Mouse (Mus musculus): Measurements from ENCODE around the gene Depdc5.
A peak's percentile ranks its signal among the peaks of the same experiment; 100 is the strongest.
"Not testable (repeated sequence)": the region's sequence is repeated elsewhere in the genome, so short reads cannot be mapped to it uniquely, and the experiment has no call there.

Depdc5 gene

GRCm38 (mm10) chr5:32914071-32914470, 50.6 kb downstream of the Depdc5 start:
- DNase-seq, result no peak

- not testable (repeated sequence) for DNase-seq
Measured at GRCm38 (mm10) chr5:32919281-32919680, 55.8 kb downstream of the Depdc5 start.

DNA sequence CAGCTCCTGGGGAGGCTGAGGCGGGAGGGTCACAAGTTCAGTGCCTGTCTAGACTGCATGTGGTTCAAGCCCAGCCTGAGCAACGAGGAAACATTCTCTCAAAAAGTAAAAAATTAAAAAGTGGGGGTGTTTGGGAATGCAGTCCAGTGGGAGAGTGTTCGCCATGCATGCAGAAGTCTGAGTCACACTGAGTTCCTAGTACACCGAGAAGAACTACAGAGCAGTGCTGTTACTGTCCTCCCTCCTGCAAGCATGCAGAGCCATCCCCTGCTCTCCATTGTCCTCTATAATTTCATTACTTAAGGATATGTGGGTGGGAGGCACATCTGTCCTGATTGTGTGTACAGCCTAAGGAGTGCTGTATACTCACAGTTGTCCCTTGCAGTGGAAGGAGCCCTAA, 59.4 kb downstream of the Depdc5 start:
- no peak for DNase-seq

DNA sequence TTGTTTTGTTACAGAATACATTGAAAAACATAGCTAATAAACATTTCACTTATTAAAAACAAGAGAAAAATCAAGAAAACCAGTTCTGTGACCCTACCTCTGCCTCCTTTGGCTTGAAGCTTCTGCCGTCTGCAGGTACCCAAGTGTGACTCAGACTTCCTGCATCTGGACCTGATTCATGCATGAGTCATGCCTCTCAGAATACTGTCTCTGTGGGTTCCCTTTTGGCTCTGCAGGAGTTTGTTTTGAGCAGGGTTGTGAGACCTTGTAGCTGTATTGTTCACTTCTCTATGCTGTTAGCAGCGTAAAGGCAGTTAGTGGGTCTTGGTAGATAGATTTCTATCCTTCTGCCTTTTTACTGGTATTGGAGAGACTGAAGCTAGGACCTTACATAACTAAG, 67.3 kb downstream of the Depdc5 start:
- no peak for DNase-seq

DNA sequence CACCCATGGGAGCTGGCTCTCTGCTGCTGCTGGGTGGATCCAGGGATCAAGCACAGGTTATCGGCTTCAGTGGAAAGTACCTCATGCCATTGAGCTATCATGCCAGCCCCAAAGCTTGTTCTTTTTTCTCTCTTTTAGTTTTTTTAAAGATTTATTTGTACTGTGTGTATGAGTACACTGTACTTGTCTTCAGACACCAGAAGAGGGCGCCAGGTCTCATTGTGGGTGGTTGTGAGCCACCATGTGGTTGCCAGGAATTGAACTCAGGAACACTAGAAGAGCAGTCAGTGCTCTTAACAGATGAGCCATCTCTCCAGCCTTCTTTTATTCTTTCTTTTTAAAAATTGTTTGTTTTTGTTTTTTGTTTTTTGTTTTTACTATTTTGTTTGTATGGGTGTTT, 71.2 kb downstream of the Depdc5 start:
- DNase-seq, result no peak

DNA sequence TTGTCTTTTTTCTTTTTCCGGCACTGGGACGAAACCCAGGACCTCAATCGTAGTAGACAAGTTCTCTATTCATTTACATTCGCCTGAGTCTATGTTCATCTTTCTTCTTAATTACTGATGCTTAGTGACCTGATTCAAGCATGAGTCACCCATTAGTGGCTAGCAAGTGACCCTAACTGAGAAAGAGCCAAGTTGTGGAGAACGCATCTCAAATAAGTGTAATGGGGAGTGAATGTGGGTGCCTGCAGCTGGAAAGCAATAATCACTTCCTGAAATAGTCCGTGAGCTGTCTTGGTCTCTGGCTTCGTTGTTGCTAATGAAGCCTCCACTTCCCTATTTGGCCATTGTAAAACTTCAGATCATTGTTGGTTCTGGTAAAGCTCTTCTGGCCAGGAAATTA, 77.1 kb downstream of the Depdc5 start:
- DNase-seq, result no peak

- DNase-seq, result no peak
Measured at GRCm38 (mm10) chr5:32941209-32941924, 77.9 kb downstream of the Depdc5 start.

DNA sequence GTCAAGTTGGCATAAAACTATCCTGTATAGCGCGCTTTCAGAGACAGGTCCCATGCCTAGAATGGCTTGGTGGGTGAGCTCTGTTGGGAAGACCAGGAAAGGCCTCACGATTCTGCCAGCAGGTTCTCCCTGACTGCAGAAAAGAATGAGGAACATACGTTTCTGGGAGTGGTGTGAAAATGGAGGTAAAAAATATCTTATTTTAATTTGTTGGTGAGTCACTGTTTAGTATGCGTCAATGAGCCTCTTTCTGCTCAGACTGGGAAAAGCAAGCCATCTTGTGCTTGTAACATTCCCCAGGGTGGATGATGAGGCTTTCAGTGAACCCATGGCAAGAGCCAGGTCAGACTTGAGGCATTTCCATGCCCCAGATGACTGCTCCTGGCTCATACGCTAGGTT, 86.6 kb downstream of the Depdc5 start:
- no peak for DNase-seq

DNA sequence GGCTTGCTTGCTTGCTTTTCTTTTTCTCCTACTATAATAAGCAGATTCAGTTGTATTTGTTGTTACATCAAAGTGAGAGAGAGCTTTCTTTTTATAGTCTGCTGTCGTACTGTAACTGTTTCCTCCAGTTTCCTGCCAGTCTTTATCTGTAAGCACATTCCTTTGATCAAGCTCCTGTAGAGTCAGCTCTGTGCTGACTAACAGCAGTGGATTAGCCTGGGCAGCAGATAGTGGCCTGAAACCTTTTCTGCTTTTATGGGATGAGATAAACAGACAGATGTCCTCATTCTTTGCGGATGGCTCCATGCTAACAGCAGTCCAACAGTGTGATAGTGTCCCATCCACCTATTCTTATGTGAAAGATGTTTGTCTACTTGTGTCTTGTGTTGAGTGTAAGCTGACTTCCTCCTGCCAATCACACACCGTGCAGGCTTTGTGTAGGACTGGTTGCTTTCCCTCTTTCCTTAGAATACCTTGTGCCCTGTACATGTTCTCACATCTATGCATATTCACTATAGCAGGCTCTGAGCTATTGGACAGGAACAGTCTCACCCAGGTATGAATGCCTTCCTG, 87.3 kb downstream of the Depdc5 start:
- DNase-seq, result no peak

- no peak for DNase-seq
Measured at GRCm38 (mm10) chr5:32955716-32956115, 92.2 kb downstream of the Depdc5 start.

- no peak for DNase-seq
Measured at GRCm38 (mm10) chr5:32961616-32962015, 98.1 kb downstream of the Depdc5 start.

DNA sequence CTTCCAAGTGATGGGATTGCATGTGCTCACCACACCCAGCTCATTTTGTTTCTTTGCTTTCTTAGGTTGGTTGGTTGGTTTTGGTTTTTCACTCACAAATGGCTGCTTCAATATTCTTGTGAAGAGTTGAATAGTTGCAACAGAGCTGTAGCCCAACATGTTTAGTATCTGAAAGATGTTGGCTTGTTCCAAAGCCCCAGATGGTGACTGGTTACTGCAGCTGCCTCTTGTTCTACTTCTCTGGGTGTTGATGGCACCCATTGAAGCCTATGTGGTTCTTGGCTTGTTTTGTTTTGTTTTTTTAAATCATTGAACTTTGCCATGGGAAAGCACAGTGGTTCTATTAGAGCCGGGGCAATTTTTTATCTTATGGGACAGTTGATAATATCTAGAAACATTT, 99.1 kb downstream of the Depdc5 start:
- no peak for DNase-seq

GRCm38 (mm10) chr5:32976541-32976940, 113.0 kb downstream of the Depdc5 start:
- DNase-seq, result no peak

GRCm38 (mm10) chr5:32977179-32977578, 113.7 kb downstream of the Depdc5 start:
- no peak for DNase-seq

DNA sequence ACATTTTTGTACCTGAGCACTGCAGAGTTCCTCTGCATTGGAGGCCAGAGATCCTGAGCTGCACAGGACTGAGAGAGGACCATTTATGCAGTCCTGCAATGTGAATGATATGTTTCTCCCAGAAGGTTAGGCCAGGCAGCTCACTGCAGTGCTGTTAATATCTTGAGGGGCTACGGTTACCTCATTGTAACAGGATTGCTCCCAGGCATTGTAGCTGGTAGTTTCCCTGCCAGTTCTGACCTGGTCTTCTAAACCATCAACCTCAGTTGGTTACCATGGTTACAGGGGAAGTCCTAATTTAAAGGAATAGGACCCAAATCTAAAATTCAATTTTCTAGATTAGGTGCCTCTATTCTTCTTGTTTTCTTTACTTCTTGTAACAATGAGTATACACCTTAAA, 121.9 kb downstream of the Depdc5 start:
- DNase-seq, result no peak

GRCm38 (mm10) chr5:32987873-32988272, 124.4 kb downstream of the Depdc5 start:
- DNase-seq, result no peak

DNA sequence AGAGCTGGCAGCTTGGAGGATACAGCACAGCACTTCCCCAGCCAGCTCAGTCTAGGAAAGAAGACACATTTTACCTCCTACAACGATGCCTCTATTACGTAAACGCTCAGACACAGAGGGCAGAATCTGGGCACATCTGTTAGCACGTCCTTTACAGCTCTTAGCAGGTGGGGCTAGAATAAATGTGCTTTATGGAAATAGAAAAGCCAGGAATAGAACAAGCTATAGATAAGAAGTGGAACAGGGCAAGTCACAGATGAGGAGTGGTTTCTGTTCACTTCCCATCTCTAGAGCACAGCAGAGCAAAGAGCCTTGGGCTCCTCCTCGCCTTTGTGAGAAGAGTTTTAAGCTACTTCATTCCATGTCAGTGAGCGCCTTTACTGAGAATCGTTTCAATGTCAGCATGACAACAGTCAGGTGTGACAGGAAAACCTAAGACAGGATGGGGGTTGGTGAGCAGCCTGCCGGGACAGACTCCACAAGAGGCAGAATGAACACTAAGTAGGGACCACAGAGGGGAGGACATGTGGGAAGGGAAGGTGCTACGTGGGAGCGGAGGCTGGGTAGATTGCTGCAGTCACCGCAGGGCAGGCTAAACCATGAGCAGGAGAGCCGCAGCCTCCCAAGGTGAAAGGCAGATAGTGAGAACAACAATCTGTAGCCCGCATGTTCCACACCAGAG, 126.6 kb downstream of the Depdc5 start:
- no peak for DNase-seq

DNA sequence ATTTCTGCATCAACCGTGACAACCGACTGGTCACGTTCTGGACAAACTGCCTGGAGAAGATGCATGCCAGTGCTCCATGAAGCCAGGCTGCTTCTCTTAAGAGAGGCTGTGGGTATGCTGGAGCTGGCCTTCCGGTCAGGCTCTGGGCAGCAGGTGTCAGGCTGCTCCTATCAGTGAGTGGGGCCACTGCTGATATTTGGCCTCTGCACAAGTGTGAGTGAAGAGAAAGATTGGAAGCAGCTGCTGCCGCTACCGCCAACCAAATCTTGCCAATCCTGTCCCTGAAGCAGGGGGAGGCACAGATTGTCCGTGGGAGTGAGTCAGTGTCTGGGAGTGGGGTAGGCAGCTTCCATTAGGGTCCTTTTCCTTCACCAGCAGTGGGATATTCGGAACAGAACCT, 127.7 kb downstream of the Depdc5 start:
- DNase-seq, result peak; percentile 31

- DNase-seq, result no peak
Measured at GRCm38 (mm10) chr5:32994471-32994870, 131.0 kb downstream of the Depdc5 start.

DNA sequence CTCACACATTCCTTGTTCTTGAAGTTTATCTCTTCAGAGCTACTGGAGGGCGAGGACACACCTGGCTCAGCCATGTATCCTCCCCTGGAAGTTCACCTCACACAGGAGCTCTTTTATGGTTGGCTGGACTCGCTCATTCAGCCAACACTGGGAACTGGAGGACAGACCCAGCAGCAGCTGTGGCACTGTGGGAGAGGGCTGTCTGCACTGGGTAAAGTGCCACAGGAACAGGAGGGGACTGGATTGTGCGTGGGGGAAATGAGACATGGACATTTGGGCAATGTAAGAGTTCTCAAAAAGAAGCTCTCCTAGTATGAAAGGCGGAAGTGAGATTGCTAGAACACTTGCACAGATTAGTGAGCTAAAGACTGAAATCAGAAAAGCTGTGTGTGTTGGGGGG, 132.3 kb downstream of the Depdc5 start:
- DNase-seq, result no peak

- DNase-seq, result no peak
Measured at GRCm38 (mm10) chr5:32996560-32996959, 133.1 kb downstream of the Depdc5 start.

DNA sequence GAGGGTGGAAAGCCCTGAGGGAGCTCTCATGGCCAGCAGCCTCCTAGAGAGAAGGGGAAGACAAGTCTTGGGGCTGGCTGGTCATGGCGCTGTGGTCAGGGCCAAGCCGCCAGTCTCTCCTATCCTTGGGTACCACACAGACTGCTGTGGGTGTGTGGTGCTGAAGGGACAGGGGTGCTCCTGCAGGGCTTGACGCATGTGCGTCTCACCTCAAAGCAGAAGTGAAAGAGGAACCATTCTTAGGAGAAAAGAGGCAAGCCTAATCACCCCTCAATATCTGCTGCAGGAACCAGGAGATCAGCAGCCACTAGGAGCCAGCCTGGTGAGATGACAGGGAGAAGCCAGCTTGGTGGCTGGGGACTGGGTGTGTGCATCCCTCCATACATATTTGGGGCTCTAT, 134.2 kb downstream of the Depdc5 start:
- no peak for DNase-seq

DNA sequence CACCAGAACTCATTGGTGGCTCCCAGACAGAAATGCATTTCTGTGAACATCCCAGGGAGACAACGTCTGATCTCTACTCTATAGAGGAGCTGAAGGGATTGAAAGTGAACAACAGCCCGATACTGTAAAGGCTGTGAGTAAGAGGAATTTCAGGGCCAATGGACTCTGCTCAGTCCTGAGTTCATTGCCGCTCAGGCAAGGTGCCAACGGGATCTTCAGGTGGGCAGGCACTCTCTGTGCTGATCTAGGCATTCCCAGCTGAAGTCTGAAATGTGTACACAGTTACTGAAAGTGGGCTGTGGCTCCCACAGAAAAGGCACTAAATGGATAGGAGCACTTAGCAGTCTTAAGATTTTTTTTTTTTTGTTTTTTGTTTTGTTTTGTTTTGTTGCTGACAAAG, 135.3 kb downstream of the Depdc5 start:
- DNase-seq, result peak; percentile 78

DNA sequence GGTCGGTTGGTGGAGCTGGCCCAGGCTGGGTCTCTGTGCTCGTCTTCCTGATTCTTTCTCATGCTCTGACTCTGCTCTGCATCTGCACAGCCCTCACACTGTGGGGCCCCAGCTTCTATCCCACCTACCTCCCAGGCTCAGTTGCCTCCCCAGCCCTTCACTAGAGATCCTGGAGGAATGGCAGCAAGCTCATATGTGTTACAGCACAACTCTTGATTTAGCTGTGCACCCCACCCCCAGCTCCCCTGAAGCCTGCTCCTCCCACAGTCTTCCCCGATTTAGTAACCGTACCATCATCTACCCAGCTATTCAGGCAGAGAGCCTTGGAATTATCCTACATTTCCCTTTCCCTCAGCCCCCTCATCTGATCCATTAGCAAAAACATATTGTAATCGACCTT, 137.6 kb downstream of the Depdc5 start:
- no peak for DNase-seq
